Mouse (Mus musculus): ENCODE data around the gene Cfap157.

The Cfap157 gene

DNA sequence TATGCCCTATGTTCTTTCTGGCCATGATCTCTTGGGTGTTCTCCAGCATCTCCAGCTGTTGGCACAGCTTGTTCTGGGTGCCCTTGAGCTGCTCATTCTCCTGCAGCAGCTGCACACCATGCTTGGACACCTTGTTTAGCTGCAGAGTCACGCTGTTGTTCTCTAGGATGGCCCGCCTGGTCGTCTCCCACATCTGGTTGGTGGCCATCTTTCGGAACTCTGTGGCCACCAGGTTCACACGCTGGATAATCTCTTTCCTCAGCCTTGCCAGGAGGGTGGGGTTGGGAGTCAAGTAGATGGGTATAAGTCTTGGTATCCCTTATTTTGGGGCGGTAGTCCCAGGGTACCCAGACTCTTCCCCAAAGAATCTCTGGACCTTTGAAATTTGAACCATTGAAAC is 4.5 kb downstream of the Cfap157 start:
- no peak for DNase-seq

DNA sequence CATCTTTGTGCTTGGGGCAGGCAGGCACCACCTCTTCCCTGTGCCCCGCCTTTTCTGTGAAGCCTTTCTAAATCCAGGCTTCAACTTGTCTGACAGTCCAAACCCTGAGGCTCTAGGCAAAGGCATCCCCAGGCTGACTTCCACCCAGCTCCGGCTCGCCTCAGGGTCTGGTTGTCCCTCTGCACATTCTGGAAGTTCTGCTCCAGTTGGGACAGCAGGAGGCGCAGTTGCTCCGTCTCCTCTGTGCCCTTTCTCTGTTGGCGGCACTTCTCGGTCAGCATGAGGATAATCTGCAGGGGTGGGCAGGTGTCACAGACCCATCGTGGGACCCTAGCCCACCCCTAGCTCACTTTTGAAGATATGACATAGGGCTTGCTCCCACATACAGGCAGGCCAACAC is 5.1 kb downstream of the Cfap157 start:
- peak; percentile 45 to 64 for DNase-seq

DNA sequence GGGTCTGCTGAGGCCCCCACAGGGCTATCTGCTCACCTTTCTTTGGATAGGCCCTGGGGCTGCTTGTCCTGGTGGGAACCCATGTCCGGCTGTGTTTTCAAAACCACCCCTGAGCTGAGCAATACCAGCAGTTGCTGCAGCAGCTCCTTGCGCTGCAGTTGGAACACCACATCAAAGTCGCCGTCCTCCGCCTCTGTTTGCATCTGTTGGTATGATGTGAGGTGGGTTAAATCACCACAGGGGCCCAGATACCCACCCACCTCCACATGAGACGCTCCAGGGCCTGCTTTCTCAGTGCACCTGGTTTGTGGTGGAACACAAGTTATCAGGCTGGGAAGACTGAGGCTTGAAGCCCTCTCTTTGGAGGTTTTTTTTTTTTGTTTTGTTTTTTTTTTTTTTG is 6.1 kb downstream of the Cfap157 start:
- peak; percentile 86 to 92 for DNase-seq

DNA sequence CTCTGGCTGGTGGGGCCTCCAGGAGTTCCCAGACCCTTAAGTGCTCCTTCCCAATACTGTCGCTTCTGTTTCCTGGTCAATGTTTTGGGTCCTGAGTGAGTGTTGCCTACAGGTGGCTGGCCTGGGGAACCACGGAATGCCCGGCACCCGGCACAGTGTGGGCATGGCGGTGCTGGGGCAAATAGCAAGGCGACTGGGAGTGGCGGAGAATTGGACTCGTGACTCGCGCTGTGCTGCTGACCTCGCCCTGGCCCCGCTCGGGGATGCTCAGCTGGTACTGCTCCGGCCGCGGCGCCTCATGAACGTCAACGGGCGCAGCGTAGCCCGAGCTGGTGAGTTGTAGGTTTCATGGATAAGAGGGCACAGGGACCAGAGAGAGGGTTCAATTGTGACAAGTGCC is 8.0 kb downstream of the Cfap157 start:
- DNase-seq: no peak

DNA sequence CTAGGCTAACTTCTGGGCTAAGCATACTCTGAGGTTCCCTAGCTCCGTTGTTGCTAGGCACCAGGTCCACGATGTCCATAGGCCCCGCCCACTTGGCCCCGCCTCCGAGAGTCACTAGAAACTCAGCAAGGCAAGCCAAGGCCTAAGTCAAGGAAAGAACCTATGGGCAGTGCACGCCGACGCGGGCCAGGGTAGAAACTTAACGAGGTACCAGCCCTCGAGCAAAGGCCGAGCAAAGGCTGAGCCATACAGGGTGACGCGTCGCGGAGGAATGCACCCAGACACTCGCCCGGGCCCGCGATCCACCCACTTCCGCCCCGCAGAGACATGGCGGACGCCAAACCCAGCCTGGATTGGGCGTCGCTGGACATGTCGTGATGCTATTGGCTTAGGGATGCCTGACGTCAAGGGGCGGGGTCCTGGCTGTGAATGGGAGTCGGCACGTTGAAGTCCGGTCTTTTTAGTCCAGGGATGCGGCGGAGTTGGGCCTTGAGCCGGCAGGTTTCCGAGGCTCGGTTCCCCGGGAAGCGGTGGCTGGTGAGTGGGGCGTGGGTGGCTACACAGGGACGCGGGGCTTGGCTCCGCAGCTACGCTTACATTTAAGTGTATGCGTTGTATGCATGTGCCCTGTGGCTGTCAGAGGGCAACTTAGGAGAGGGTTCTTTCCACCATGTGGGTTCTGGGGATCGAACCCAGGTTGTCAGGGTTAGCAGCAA is 8.7 kb downstream of the Cfap157 start, which contains the start of the genes Ttc16 and Ptrh1:
Ttc16 (minus strand) TSS at position 275 of the 716 bp plus-strand sequence.
Ptrh1 (plus strand) TSS at position 428 of the 716 bp plus-strand sequence.
- peak; percentile 93 to 96 for DNase-seq

DNA sequence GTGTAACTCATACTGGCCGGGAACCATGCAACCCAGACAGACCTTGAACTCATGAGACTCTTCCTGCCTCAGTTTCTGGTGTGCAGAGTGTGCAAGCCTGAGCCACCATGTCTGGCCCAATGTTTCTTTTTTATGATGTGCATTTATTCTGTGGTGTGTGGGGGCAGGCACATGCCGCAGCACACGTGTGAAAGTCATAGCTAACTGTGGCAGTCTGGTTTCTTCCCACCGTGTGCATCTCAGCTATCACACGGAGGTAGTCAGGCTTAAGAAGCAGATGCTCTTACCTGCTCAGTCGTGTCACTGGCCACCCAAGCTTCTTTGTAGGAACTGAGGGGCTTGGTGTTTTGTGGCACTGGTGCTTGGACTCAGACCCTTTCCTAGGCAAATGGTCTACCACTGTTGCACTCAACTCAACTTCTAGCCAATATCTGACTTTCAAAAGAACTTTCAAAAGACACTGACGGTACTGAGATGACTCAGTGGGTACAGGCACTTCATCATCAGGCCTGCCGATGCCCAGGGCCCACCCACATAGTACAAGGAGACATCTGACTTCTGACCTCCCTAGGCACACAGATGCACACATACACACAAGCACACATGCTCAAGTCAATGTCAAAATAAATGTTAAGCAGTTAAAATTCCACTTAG is 11.5 kb downstream of the Cfap157 start:
- no peak for DNase-seq

DNA sequence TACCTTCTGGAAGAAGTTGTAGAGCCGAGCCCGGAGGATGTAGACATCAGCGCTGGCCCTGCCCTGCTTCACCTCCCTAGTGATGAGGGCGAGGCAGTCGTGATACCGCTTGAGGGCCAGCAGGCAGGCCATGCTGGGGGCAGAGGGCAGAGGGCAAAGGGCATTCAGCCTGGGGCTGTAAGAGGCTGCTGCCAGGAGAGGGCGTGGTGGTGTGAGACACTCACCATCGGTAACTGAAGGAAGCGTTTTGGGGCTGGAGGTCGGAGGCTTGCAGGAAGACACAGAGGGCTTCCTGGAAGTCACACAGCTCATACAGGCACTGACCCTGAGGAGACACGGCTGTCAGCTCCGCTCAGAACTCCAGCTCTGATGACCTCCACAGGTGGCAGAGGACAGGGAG is 12.3 kb downstream of the Cfap157 start:
- DNase-seq: no peak

DNA sequence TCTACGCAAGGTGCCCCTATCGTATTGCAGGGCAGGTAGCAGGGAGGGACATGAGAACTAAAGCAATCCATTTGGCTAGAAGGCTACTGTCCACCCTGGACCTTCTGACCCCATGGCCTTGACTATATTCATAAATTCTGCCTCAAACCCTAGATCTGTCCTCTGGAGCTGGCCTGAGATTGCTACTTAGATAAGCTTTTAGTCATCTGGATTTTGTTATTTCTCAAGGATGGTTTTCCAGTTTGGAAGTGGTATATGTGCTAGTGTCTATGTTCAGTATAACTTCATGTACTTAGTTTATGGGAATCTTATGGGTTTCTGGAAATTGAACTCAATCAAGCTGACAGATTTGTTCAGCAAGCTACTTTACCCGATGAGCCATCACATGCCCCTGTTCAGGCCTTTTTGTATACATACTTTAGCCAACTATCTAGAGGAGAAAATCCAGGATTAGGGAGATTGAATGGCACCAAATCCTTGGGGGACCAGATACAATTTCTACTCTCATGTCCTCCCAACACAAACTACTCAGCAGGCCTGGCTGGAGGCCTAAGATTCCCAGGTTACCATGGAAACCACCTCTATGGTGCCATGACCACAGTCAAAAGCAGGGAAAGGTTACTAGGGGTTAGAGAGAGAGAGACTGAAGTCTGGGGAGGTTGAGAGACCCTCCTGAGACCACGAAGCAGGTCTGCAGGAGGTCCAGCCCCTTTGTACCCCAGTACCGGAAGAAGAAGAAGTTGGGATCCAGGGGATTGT is 14.7 kb downstream of the Cfap157 start:
- no peak for DNase-seq

DNA sequence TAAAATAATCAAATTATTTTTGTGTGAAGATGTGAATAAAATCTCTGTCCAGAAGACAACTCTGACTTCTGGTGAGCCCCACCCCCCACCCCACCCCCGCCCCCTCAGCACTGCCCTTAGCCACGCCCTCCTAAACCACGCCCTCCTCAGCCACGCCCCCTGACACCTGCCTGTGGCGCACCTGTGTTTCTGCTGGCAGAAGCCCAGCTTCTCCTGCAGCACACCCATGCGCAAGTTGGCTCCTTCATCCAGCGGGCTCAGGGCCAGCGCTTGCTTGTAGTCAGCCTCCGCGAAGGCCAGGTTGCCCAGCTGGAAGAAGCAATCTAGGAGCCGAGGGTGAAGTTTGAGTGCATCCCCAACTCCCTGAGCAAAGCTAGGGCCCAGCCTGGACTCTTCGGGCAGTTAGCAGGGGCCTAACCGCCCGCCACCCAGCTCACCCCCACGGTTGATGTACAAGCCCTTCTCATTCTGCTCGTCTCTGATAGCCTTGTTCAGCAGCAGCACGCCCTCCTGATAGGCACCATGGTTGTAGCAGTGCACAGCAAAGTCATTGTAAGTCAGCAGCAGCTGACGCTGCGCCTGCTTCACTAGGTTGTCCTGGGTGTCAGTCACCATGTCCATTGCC is 15.5 kb downstream of the Cfap157 start:
- no peak for DNase-seq

DNA sequence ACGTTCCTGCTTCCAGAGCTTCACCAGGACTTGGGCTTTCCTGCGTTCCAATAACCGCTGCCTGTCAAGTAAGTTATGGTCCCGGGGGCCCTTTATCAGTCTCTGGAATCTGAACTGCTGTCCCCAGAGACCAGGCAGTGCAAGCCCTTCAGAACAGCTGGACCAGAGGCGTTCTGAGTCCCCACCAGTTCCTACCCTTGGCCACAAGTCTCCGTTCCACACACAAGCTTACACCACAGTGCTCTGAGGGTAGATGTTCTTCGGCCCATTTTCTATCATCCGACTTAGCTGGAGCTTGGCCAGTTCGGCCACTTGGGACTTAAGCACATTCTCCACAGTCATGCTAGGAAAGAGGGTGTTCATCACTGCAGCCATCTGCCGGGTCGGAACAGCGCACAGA is 17.0 kb downstream of the Cfap157 start:
- no peak for DNase-seq

DNA sequence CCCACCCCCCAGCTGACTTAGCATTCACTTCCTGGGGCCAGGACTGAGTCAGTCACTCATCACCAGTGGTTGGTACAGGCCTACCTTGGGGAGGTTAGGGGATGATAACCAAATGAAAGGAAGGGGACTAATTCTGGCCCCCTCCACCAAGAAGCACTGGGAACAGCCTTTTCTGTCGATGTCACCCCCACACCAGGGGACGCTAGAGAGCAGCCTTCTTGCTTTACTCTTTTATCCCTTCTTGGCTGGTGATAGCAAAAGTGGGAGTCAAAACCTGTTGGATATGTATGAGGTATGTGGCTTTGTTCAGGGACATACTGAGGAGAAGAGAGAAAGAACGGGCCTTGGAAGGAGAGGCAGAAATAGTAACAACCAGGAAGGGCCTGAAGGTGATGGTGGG is 20.9 kb downstream of the Cfap157 start:
- DNase-seq: no peak

DNA sequence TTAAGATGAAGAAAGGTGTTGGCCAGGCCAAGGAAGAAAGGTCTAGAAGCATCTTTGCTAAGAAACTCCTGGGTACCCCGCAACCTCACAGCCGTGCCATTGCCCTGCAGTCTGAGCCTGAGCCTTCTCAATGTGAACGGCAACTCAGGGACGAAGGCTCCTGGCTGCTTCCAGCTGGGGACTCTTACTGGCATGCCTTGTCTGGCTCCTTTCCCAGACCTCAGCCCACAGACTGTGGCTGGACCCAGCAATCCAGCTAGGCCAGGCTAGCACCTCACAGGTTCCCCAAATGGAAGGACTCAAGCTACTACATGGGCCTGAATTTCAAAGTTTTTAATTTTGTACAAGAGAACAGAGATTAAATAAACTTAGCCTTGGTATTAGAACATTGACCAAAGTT is 22.4 kb downstream of the Cfap157 start:
- DNase-seq: no peak

DNA sequence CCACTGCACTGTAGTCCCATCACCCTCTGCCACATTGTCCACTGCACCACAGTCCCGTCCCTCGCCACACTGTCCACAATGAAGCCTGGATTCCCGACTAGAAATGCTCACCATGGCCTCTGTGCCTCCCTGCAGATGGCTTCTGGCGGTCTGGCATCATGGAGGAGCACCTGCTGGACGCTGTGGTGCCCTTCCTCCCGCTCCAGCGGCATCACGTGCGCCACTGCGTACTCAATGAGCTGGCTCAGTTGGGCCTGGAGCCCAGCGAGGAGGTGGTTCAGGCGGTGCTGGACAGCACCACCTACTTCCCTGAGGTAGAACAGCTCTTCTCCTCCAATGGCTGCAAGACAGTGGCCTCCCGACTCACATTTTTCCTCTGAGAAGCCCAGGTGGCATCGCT is 22.9 kb downstream of the Cfap157 start:
- no peak for DNase-seq

DNA sequence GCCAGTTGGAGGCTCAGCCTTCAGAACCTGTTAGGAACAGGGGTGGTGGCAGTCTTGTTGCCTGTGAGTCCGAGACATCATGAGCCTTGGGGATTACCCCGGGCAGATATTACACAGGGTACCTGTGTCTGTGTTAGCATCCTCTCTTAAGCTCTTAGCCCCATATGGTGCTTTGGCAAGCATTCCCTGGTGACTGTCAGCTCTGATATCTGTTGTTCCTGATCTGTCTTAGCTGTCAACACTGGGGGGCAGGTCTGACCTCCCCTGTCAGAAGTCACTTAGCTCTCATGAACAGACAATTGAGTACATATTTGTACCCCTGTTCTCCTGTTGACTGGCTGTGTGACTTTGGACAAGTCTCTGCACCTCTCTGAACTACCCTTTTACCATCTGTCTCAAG is 25.2 kb downstream of the Cfap157 start:
- DNase-seq: no peak

DNA sequence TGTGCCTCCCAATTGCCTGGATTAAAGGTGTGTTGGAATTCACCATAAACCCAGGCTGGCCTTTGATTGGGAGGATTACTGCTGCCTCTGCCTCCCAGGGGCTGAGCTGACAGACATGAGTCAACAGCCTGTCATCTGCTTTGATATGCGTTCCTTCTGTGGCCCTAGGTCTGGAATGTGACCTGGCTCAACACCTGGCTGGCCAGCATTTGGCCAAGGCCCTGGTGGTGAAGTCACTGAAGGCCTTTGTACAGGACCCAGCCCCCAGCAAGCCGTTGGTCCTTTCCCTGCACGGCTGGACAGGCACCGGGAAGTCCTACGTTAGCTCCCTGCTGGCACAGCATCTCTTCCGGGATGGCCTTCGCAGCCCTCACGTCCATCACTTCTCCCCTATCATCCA is 25.7 kb downstream of the Cfap157 start:
- no peak for DNase-seq

DNA sequence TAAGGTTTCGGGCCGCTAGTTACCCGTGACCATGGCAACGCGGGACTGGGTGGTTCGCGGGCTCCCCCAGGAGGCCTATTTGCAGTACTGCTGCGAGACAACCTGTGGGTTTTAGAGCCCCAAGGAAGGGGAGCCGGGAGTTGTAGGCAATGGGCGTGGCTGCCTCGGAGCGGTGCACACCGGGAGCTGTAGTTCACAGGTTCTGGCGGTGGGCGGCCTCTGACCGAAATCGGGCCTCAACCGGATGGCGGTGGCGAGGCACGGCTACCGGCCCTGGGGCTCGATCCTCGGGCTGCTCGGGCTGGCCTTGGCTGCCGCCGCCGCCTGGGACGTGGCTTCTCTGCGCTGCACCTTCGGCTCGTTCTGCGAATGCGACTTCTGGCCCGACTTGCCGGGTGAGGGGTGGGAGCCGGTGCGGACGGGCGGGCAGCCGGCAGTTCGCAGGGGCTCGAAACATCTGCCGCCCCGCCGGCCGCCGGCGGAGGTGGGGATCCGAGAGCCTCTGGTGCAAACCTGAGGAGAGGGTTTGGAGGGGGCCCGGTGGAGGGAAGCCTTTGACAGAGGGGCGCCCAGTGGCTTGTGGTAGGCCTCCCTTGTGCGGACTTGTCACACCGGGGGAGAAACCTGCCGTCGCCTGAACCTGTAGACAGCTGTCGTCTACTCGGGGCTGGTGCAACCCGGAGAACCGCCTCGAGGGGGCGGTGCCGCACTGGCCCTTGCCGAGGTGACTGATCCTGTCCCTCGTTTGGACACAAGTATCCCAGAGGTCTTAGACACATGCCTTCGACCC is 27.0 kb downstream of the Cfap157 start, which contains the start of gene Tor2a:
Tor2a (plus strand) TSS at position 179 of the 790 bp plus-strand sequence.
- peak; percentile 98 for DNase-seq

DNA sequence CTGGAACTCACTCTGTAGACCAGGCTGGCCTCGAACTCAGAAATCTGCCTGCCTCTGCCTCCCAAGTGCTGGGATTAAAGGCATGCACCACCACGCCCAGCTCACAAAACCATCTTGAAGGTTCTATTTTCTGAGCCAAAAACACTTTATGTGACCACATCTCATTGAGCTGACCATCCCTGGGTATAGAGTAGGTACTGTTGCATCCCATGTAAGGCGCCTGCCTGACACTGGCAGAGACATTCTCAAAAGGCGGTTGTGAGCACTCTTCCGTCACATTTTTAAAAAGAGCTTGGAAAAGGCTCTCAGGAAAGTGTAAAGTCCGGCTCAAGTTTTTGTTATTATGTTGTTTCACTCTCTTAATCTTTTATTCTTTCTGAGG is 27.6 kb downstream of the Cfap157 start:
- no peak for DNase-seq

DNA sequence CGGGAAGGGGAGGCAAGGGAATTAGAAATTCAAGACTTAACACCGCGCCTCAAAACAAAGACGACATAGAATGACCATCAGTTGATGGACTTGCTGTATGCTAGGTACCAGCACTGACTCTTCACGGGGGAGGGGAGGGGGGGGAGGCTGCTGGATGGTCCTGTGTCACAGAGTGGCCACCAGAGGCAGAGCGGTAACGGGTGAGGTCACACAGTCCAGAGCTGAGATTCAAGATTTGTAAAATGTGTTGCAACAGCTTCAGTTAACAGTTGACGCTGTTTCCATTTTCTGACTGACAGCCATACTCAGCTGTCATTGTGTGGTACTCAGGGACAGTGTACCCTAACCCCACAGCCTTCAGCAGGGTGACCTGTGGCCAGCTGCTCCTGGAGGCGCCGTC is 32.0 kb downstream of the Cfap157 start:
- no peak for DNase-seq

DNA sequence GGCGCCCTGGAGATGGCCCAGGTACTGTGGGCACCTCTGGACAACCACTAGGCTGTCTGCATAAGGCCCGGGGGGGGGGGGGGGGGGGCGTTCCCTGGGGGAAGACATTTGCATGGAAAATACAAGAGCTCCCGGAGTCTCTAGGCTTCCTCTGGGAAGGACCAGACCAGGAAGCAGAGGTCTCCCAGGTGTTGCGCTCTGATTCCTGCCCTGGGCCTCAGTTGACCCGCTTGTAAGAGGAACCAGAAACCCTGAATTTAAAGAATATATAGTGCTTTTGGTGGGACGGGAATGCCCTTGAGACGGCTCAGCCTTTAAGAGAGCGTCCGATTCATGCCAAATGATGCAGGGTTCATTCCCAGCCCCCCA is 32.6 kb downstream of the Cfap157 start:
- no peak for DNase-seq

DNA sequence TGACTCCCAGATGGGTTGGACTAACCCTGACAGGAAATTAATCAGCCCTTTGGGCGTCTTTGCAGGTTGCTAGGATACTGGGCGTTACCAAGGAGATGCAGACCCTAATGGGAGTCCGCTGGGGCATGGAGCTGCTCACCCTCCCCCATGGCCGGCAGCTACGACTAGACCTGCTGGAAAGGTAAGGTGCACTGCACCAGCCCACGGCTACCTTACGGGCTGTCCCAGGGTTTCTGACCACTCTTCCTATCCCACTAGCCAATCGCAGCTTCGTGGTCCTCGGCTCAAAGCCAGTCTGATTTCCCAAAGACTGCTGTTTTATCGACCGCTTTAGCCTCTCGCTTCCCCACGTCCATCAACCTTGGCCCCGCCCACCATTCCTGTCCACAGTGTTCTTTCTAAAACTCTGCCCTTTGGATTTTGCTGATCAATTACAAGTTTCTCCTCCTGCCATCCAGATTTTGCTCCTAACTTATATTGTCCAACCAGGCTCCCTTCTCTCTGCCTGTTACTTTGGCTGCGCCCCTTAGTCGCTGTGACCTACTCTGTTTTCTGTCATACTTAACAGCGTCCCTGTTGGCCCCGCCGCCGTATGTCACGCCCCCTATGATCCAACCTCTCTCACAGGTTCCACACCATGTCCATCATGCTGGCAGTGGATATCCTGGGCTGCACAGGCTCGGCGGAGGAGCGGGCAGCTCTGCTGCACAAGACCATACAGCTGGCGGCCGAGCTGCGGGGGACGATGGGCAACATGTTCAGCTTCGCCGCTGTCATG is 33.2 kb downstream of the Cfap157 start:
- DNase-seq: no peak

DNA sequence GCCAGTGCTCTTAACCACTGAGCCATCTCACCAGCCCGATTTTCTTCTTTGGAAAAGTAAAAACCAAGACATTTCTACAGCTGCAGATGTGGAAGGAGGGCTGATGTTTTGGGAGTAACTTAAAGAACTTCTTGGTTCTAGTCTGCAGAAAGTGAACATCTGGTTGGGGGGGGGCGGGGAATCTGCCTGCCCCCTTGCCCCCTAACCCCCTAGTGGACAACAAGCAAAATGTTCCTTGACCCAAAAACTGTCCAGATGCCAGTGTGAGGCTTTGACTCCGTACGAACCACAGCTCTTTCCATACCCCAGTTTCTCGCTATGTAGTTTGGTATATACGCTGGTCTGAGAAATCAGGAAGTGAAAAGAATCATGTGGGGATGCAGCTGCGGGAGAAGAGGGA is 34.0 kb downstream of the Cfap157 start:
- DNase-seq: no peak

DNA sequence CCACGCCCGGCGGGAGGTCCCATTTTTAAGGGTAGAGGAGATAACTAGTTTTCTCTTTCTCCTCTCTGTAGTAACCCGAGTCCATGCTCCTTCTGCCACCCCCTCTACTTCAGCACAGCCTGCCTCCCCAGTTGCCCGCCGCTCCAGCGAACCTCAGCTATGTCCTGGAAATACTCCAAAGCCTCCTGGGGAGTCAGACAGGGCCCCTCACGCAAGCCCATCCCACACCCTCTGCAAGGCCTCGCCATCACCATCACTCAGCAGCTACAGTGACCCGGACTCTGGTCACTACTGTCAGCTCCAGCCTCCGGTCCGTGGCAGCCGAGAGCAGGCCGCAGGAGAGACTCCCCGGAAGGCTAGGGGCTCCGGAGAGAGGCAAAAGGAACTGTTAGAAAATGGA is 35.1 kb downstream of the Cfap157 start:
- no peak for DNase-seq

Data from thymus, adult 18-20 months (tissue).